Mouse (Mus musculus): Measurements from ENCODE around the gene Rorc. TPM values are rescaled to one million over a fixed set of nuclear protein-coding genes. Genes with fewer than 3 reads are reported as not detected.

The Rorc gene
- total and polyA plus RNA-seq, 3 experiments: 0.47 to 1.2 (median 1.2) TPM

DNA sequence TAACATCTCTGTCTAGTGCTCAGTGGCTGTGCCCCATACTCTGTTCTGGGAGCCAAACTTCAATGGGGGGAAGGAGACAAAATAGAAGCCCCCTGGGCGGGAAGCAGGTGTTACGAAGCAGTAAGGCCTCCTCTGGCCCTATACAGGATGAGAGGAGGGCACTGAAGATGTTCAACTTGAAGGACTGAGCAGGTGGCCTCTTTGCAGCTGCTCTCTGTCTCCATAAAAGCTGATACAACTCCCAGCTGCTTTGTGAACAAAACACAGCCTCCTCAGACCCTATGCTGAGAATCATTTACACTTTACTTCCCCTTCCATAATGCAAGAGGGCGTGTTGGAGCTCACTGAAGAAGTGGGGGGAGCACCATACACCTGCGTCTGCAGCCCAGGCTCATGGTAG, 14.1 kb downstream of the Rorc start (continued):
- TF ChIP-seq NRF1 (IDR thresholded peaks at IDR 0.05; ENCODE audit: low read depth, low read length): no peak
- TF ChIP-seq ELF1 (IDR thresholded peaks at IDR 0.05; ENCODE audit: low read depth, low read length): no peak
- no peak for TF ChIP-seq BHLHE40 (IDR thresholded peaks at IDR 0.05; ENCODE audit: low read depth, low read length)
- TF ChIP-seq JUN (IDR thresholded peaks at IDR 0.05; ENCODE audit: insufficient read depth, low read depth, low read length): no peak

DNA sequence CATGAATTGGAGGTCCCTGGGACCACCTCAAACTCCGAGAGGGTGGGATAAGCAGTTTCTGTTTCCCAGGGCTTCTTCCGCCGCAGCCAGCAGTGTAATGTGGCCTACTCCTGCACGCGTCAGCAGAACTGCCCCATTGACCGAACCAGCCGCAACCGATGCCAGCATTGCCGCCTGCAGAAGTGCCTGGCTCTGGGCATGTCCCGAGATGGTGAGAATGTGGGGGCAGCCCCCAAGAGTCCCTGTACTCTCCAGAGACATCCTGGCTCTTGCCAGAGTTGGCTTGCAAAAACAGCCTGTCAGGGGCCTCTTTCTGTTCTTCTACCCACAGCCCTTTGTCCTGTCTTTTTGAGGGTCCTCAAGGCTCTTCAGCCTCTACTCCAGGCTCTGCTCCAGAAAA, 14.8 kb downstream of the Rorc start:
- Histone ChIP-seq H3K4me1 (ENCODE audit: control insufficient read depth in 1 of 2, insufficient read depth in 2 of 2) (peaks cover 6 to 71% of the 10 kb centered on the region in 2 experiments), H3K27ac (ENCODE audit: insufficient read depth, low read depth) (no peak overlapping the region), H3K36me3 (replicated peaks in 1 of 2; ENCODE audit: control insufficient read depth in 1 of 2, insufficient read depth in 1 of 2, low read length in 1 of 2) (peaks cover 0 to 2% of the 10 kb centered on the region in 2 experiments), H3K27me3 (replicated peaks) (no peaks in the 10 kb centered on the region), H3K79me2 (replicated peaks; ENCODE audit: control insufficient read depth, extremely low read depth, insufficient read depth, poor library complexity, severe bottlenecking) (no peaks in the 10 kb centered on the region), H3K9me3 (replicated peaks; ENCODE audit: low read length) (no peaks in the 10 kb centered on the region), H3K4me3 (replicated peaks in 1 of 3; ENCODE audit: low read depth in 2 of 3, low read length in 2 of 3, poor library complexity in 1 of 3) (no peak overlapping the region), H3K4me2 (ENCODE audit: insufficient read depth, low read depth, poor library complexity, severe bottlenecking) (no peak overlapping the region; the same call in 1 of the 2 replicates), H3K9ac (ENCODE audit: insufficient read depth, low read depth) (no peak overlapping the region)
- TF ChIP-seq MYC (IDR thresholded peaks at IDR 0.05; ENCODE audit: low read depth, low read length) (no peak), EP300 (IDR thresholded peaks at IDR 0.05; ENCODE audit: low read length) (no peak), POLR2A (IDR thresholded peaks at IDR 0.05; ENCODE audit: low read depth, low read length) (no peak), JUN (IDR thresholded peaks at IDR 0.05; ENCODE audit: insufficient read depth, low read depth, low read length) (no peak), MAFK (IDR thresholded peaks at IDR 0.05; ENCODE audit: insufficient replicate concordance, low read length) (no peak), CTCF (conservative IDR thresholded peaks at IDR 0.05 in 1 of 2, IDR thresholded peaks at IDR 0.05 in 1 of 2; ENCODE audit: low read depth in 2 of 2, low read length in 2 of 2) (no peak), USF2 (conservative IDR thresholded peaks at IDR 0.05; ENCODE audit: low read depth, low read length) (no peak)
- DNase-seq (ENCODE audit: extremely low read depth): no peak
- dilution Hi-C loops (cut with MboI; ENCODE audit: extremely low pct_ligation_motif_present, extremely low pct_unique_long_range_greater_than_20kb, low sequenced_read_pairs) (no loop called here), in situ Hi-C loops (cut with MboI; ENCODE audit: low pct_ligation_motif_present, low pct_unique_long_range_greater_than_20kb, low sequenced_read_pairs) (no loop called here)

DNA sequence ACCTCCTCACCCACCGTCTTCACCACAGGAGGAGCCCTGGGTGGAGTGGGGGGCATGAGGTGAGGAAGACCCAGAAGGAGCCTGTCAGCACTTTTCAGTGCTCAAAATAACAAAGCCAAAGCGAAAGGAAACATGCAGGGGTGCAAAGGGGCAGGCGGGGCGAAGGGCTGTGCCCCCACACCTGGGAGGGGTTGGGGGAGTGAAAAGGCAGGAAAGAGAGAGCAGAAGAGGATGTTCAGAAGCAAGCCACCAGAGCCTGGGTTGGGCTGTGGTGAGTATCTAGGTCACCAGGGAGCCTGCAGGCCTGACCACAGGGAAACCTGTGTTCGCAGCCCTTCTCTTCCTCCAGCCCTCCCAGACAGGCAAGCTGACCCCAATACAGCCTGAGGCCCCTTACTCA, 15.5 kb downstream of the Rorc start:
- dilution Hi-C loops (cut with MboI; ENCODE audit: extremely low pct_ligation_motif_present, extremely low pct_unique_long_range_greater_than_20kb, low sequenced_read_pairs): no loop called here
- in situ Hi-C loops (cut with MboI; ENCODE audit: low pct_ligation_motif_present, low pct_unique_long_range_greater_than_20kb, low sequenced_read_pairs): no loop called here
- no peak for TF ChIP-seq TCF12 (IDR thresholded peaks at IDR 0.05; ENCODE audit: low read depth, low read length)
- TF ChIP-seq PAX5 (IDR thresholded peaks at IDR 0.05; ENCODE audit: low read length): no peak
- TF ChIP-seq RCOR1 (conservative IDR thresholded peaks at IDR 0.05; ENCODE audit: low read depth, low read length): no peak
- no peak for TF ChIP-seq ZMIZ1 (IDR thresholded peaks at IDR 0.05; ENCODE audit: low read depth, low read length)
- TF ChIP-seq POLR2AphosphoS2 (IDR thresholded peaks at IDR 0.05; ENCODE audit: low read depth, low read length): no peak
- TF ChIP-seq KAT2A (IDR thresholded peaks at IDR 0.05; ENCODE audit: insufficient replicate concordance, low read length): no peak
- no peak for TF ChIP-seq E2F4 (IDR thresholded peaks at IDR 0.05; ENCODE audit: insufficient replicate concordance, low read depth, low read length)
- no peaks in the 10 kb centered on the region for H3K79me2 ChIP-seq (replicated peaks; ENCODE audit: control insufficient read depth, extremely low read depth, insufficient read depth, poor library complexity, severe bottlenecking)
- peaks cover 0 to 2% of the 10 kb centered on the region in 2 experiments for H3K36me3 ChIP-seq (replicated peaks in 1 of 2; ENCODE audit: control insufficient read depth in 1 of 2, insufficient read depth in 1 of 2, low read length in 1 of 2)
- H3K4me3 ChIP-seq (replicated peaks in 1 of 3; ENCODE audit: low read depth in 2 of 3, low read length in 2 of 3, poor library complexity in 1 of 3): no peak overlapping the region
- H3K27me3 ChIP-seq (replicated peaks): no peaks in the 10 kb centered on the region
- no peak overlapping the region for H3K4me2 ChIP-seq (ENCODE audit: insufficient read depth, low read depth, poor library complexity, severe bottlenecking)
- H3K4me1 ChIP-seq (ENCODE audit: control insufficient read depth in 1 of 2, insufficient read depth in 2 of 2): peaks cover 6 to 68% of the 10 kb centered on the region in 2 experiments
- no peaks in the 10 kb centered on the region for H3K9me3 ChIP-seq (replicated peaks; ENCODE audit: low read length)
- no peak overlapping the region for H3K9ac ChIP-seq (ENCODE audit: insufficient read depth, low read depth)
- no peak for DNase-seq (ENCODE audit: extremely low read depth)
- no peak overlapping the region for H3K27ac ChIP-seq (ENCODE audit: insufficient read depth, low read depth)
